Mouse (Mus musculus) stomach, postnatal 0 days (tissue): ENCODE data around the gene Cfap157. TPM values are rescaled to one million over a fixed set of nuclear protein-coding genes. Genes with fewer than 3 reads are reported as not detected.

Source experiments
- ATAC-seq: fragments of 200-750 bp; cut with Nextera tagmentation; 2 replicates; pipeline ENCODE4 v1.8.0; 2017; ENCODE audit not compliant: low FRiP score, low TSS enrichment
- DNase-seq: peaks from one replicate; pipeline ENCODE4 v3.0.0-alpha.2; 2016; ENCODE audit warnings: low spot score
- H3K27ac ChIP-seq: fragments of 300-500 bp; sonication (generic); replicated peaks from 2 replicates; pipeline ENCODE4 v1.5.1; 2014; ENCODE audit warnings: mild to moderate bottlenecking, control low read depth
- H3K27me3 ChIP-seq: fragments of 300-500 bp; sonication (generic); 2 replicates; pipeline ENCODE4 v1.6.1; 2014; ENCODE audit warnings: low read length; ENCODE audit not compliant: control insufficient read depth, insufficient read depth
- H3K36me3 ChIP-seq: fragments of 300-500 bp; sonication (generic); 2 replicates; pipeline ENCODE4 v1.6.1; 2014; ENCODE audit warnings: low read length, mixed read lengths; ENCODE audit not compliant: control insufficient read depth, insufficient read depth
- H3K4me1 ChIP-seq: fragments of 300-500 bp; sonication (generic); replicated peaks from 2 replicates; pipeline ENCODE4 v1.6.1; 2014; ENCODE audit warnings: antibody characterized with exemption; ENCODE audit not compliant: control insufficient read depth, insufficient read depth
- H3K4me2 ChIP-seq: fragments of 300-500 bp; sonication (generic); replicated peaks from 2 replicates; pipeline ENCODE4 v1.6.1; 2014; ENCODE audit warnings: low read depth, mild to moderate bottlenecking, control low read depth, moderate library complexity
- H3K4me3 ChIP-seq: fragments of 300-500 bp; sonication (generic); 2 replicates; pipeline ENCODE4 v1.5.1; 2014; ENCODE audit warnings: low read depth, low read length, control low read depth
- H3K9ac ChIP-seq: fragments of 300-500 bp; sonication (generic); 2 replicates; pipeline ENCODE4 v1.6.1; 2014; ENCODE audit warnings: mild to moderate bottlenecking, low read length, control low read depth, mixed read lengths
- H3K9me3 ChIP-seq: fragments of 300-500 bp; sonication (generic); 2 replicates; pipeline ENCODE4 v1.6.1; 2016; ENCODE audit warnings: low read length; ENCODE audit not compliant: control insufficient read depth
- CTCF ChIP-seq: IDR thresholded peaks from 2 replicates; pipeline ENCODE4 v1.5.1; 2016; ENCODE audit warnings: antibody characterized with exemption, low read depth, mild to moderate bottlenecking, moderate library complexity
- EP300 ChIP-seq: optimal IDR thresholded peaks from 2 replicates; pipeline ENCODE3; 2016; ENCODE audit warnings: antibody characterized with exemption
- WGBS: fragments of 180-500 bp; shearing (Covaris S2); extraction: QIAGEN DNeasy Blood & Tissue Kit; methylation state at CpG from one replicate; pipeline ENCODE4 v1.1.7; 2014; 5-methylcytosine and 5-hydroxymethylcytosine counted together
- polyA plus RNA-seq: library from polyadenylated mRNA; unstranded; fragments of >200 nt; fragmentation: Nextera tagmentation; extraction: Ambion mirVana; gene quantifications from 2 replicates; pipeline ENCODE4 v1.2.1, GENCODE M21; 2015

The Cfap157 gene
- polyA plus RNA-seq, 1 experiment from 2014 or later, result 1.1 TPM

DNA sequence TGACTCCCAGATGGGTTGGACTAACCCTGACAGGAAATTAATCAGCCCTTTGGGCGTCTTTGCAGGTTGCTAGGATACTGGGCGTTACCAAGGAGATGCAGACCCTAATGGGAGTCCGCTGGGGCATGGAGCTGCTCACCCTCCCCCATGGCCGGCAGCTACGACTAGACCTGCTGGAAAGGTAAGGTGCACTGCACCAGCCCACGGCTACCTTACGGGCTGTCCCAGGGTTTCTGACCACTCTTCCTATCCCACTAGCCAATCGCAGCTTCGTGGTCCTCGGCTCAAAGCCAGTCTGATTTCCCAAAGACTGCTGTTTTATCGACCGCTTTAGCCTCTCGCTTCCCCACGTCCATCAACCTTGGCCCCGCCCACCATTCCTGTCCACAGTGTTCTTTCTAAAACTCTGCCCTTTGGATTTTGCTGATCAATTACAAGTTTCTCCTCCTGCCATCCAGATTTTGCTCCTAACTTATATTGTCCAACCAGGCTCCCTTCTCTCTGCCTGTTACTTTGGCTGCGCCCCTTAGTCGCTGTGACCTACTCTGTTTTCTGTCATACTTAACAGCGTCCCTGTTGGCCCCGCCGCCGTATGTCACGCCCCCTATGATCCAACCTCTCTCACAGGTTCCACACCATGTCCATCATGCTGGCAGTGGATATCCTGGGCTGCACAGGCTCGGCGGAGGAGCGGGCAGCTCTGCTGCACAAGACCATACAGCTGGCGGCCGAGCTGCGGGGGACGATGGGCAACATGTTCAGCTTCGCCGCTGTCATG is 33.2 kb downstream of the Cfap157 start:
- Histone ChIP-seq H3K9ac (0 out of 2 replicates have a peak overlapping the region, but pooled peaks have one; percentile 18), H3K27ac (0 out of 2 replicates have a peak overlapping the region, but pooled peaks have one; percentile 3), H3K4me2 (peak overlapping the region; percentile 58), H3K9me3 (no peaks in the 10 kb centered on the region), H3K4me1 (no peaks in the 10 kb centered on the region), H3K4me3 (peak overlapping the region; percentile 29), H3K27me3 (no peaks in the 10 kb centered on the region), H3K36me3 (peaks cover 5% of the 10 kb centered on the region; the same call in 1 of the 2 replicates)
- WGBS, result 20% methylated on average over 31 of the region's 31 CpGs
- ATAC-seq (peak; percentile 90), DNase-seq (peak; percentile 87)
- TF ChIP-seq EP300 (no peak), CTCF (peak; percentile 13; the same call in 1 of the 2 replicates)

DNA sequence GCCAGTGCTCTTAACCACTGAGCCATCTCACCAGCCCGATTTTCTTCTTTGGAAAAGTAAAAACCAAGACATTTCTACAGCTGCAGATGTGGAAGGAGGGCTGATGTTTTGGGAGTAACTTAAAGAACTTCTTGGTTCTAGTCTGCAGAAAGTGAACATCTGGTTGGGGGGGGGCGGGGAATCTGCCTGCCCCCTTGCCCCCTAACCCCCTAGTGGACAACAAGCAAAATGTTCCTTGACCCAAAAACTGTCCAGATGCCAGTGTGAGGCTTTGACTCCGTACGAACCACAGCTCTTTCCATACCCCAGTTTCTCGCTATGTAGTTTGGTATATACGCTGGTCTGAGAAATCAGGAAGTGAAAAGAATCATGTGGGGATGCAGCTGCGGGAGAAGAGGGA is 34.0 kb downstream of the Cfap157 start:
- ATAC-seq (no peak), DNase-seq (no peak)
- Histone ChIP-seq H3K27me3 (no peaks in the 10 kb centered on the region), H3K9me3 (no peaks in the 10 kb centered on the region), H3K4me1 (no peaks in the 10 kb centered on the region), H3K4me2 (no peak overlapping the region), H3K27ac (no peak overlapping the region), H3K4me3 (no peak overlapping the region), H3K9ac (no peak overlapping the region), H3K36me3 (peaks cover 5% of the 10 kb centered on the region; the same call in 1 of the 2 replicates)
- WGBS, result 71% methylated on average over 7 of the region's 7 CpGs
- TF ChIP-seq CTCF (peak; percentile 37), EP300 (no peak)

- Histone ChIP-seq H3K27me3 (no peaks in the 10 kb centered on the region), H3K27ac (no peak overlapping the region), H3K4me1 (no peaks in the 10 kb centered on the region), H3K9me3 (no peaks in the 10 kb centered on the region), H3K4me3 (no peak overlapping the region), H3K36me3 (peaks cover 5% of the 10 kb centered on the region; the same call in 1 of the 2 replicates), H3K4me2 (no peak overlapping the region), H3K9ac (no peak overlapping the region)
- TF ChIP-seq CTCF (no peak), EP300 (no peak)
- DNase-seq, result no peak
- 92% methylated on average over 16 of the region's 16 CpGs for WGBS
- ATAC-seq, result no peak
These were observed 35.1 kb downstream of the Cfap157 start for GRCm38 (mm10) chr2:32749082-32749481.

- H3K27ac ChIP-seq, result no peak overlapping the region
- 67% methylated on average over 15 of the region's 15 CpGs for WGBS
- DNase-seq (no peak), ATAC-seq (no peak)
- no peak overlapping the region for H3K4me2 ChIP-seq
- no peaks in the 10 kb centered on the region for H3K36me3 ChIP-seq
- H3K9me3 ChIP-seq, result no peaks in the 10 kb centered on the region
- no peak for TF ChIP-seq CTCF
- TF ChIP-seq EP300, result no peak
- peaks cover 6% of the 10 kb centered on the region; the same call in 1 of the 2 replicates for H3K4me1 ChIP-seq
- H3K27me3 ChIP-seq, result peaks cover 8% of the 10 kb centered on the region; the same call in 1 of the 2 replicates
- H3K9ac ChIP-seq, result no peak overlapping the region
- no peak overlapping the region for H3K4me3 ChIP-seq
These were observed 39.8 kb downstream of the Cfap157 start for GRCm38 (mm10) chr2:32744272-32744982.

DNA sequence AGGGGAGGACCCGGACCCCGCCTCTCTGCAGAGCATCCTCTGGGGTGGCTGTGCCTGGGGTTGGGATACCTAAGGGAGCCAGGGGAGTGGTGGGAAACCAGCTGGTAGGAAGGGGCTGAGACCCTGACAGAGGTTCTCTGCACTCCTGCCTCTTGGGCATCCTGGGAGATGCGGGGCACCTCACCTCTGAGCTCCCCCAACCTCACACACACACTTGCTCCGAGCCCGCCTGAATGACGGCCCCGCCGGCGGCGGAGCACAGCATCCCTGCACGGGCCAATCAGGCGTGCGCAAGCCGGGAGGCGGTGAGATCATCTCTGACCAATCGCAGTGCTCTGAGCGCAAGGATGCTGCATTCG is 42.1 kb downstream of the Cfap157 start:
- no peak for TF ChIP-seq CTCF
- no peak for TF ChIP-seq EP300
- ATAC-seq (peak; percentile 34; the same call in 1 of the 2 replicates), DNase-seq (no peak)
- no peaks in the 10 kb centered on the region for H3K9me3 ChIP-seq
- H3K4me1 ChIP-seq, result peaks cover 6% of the 10 kb centered on the region; the same call in 1 of the 2 replicates
- H3K27me3 ChIP-seq, result peaks cover 8% of the 10 kb centered on the region; the same call in 1 of the 2 replicates
- H3K36me3 ChIP-seq, result no peaks in the 10 kb centered on the region
- peak overlapping the region; percentile 44 for H3K4me3 ChIP-seq
- WGBS, result 16% methylated on average over 18 of the region's 18 CpGs
- no peak overlapping the region for H3K9ac ChIP-seq
- H3K27ac ChIP-seq, result no peak overlapping the region
- no peak overlapping the region; the same call in 1 of the 2 replicates for H3K4me2 ChIP-seq
